Comparison of ENCODE assay signal across 9 mouse cellular contexts in the genomic region with DNA sequence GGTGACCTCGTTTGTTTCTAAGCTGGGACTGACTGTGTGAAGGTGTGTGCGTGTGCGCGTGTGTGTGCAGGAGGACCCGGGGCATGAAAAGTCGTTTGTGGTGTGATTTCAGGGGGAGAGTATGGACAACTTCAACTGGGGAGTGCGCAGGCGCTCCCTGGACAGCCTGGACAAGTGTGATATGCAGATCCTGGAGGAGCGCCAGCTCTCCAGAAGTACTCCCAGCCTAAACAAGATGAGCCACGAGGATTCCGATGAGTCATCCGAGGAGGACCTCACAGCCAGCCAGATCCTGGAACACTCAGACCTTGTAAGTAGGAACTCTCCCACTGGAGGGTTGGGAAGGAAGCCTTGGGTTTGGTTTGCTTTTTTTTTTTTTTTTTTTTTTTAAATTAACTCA. TPM values are rescaled to one million over a fixed set of nuclear protein-coding genes. Genes with fewer than 3 reads are reported as not detected.
DNase-seq lines count a peak whose midpoint lies in the region; ATAC-seq and TF ChIP-seq lines count a peak whose summit lies in the region.
"Had no signal": no experiment of that assay in that cellular context is flagged by ENCODE, and none has a peak within 500 bp of the region (broad histone marks: within the 10 kb centered on the region; RNA-seq: fewer than 3 reads in every experiment).

No protein-coding gene starts in this region.

- no peak for TF ChIP-seq CTCF in heart, postnatal 0 days (IDR thresholded peaks at IDR 0.05; ENCODE audit: low read depth)
- no peak for TF ChIP-seq CTCF in lung, postnatal 0 days (IDR thresholded peaks at IDR 0.05)

- peak; percentile 97 for ATAC-seq in heart, postnatal 0 days (ENCODE audit: insufficient read depth, low read depth)
- ATAC-seq in lung, postnatal 0 days, result peak; percentile 96

- peaks cover 7% of the 10 kb centered on the region for H3K4me1 ChIP-seq in heart, postnatal 0 days (ENCODE audit: control insufficient read depth, insufficient read depth)
- H3K4me1 ChIP-seq in lung, postnatal 0 days (ENCODE audit: insufficient read depth, low read depth, low read length), result peaks cover 4% of the 10 kb centered on the region; the same call in 1 of the 2 replicates
- H3K4me1 ChIP-seq: midbrain, embryonic 12.5 days had no signal

- peak overlapping the region; percentile 76 for H3K27ac ChIP-seq in heart, postnatal 0 days (ENCODE audit: low read depth)
- H3K27ac ChIP-seq in lung, postnatal 0 days (ENCODE audit: low read length), result peak overlapping the region; percentile 76
- H3K27ac ChIP-seq: midbrain, embryonic 12.5 days had no signal

- WGBS in heart, postnatal 0 days, result 9% methylated on average over 12 of the region's 12 CpGs
- 24% methylated on average over 12 of the region's 12 CpGs for WGBS in lung, postnatal 0 days

- peak; percentile 73 for DNase-seq in 416B (ENCODE audit: low read depth)
- DNase-seq in adrenal gland, postnatal 10 days, result peak; percentile 87
- peak; percentile 94 for DNase-seq in fibroblast of lung, adult 2 months (ENCODE audit: low read depth)
- DNase-seq in heart, postnatal 0 days (ENCODE audit: low spot score), result peak; percentile 98
- peak; percentile 26 to 36 for DNase-seq in layer of hippocampus, postnatal 14 days (ENCODE audit: low spot score in 2 of 2)
- DNase-seq in lung, postnatal 0 days (ENCODE audit: low spot score), result peak; percentile 99
- DNase-seq in telencephalon, adult 2 months (ENCODE audit: low read depth, low spot score), result peak; percentile 89
- DNase-seq in thymus, postnatal 25 days, result no peak

- TF ChIP-seq EP300 in heart, postnatal 0 days (IDR thresholded peaks at IDR 0.05; ENCODE audit: low read depth), result no peak; the same call in 1 of the 2 replicates
- TF ChIP-seq EP300 in lung, postnatal 0 days (IDR thresholded peaks at IDR 0.05), result peak; percentile 95

- H3K9ac ChIP-seq in heart, postnatal 0 days (replicated peaks; ENCODE audit: low read depth, low read length), result no peak overlapping the region
- no peak overlapping the region for H3K9ac ChIP-seq in lung, postnatal 0 days (replicated peaks; ENCODE audit: low read depth)
- H3K9ac ChIP-seq: midbrain, embryonic 12.5 days had no signal

- no peaks in the 10 kb centered on the region for H3K27me3 ChIP-seq in heart, postnatal 0 days (ENCODE audit: control insufficient read depth, insufficient read depth, low read length)
- no peaks in the 10 kb centered on the region for H3K27me3 ChIP-seq in lung, postnatal 0 days (replicated peaks; ENCODE audit: insufficient read depth, low read length)
- H3K27me3 ChIP-seq: midbrain, embryonic 12.5 days had no signal

- H3K4me3 ChIP-seq in heart, postnatal 0 days (ENCODE audit: low read depth, low read length), result no peak overlapping the region; the same call in 1 of the 2 replicates
- H3K4me3 ChIP-seq in lung, postnatal 0 days (ENCODE audit: low read depth, low read length), result no peak overlapping the region
- H3K4me3 ChIP-seq: midbrain, embryonic 12.5 days had no signal

- H3K9me3 ChIP-seq in heart, postnatal 0 days (replicated peaks; ENCODE audit: control insufficient read depth, low read length), result no peaks in the 10 kb centered on the region
- no peaks in the 10 kb centered on the region for H3K9me3 ChIP-seq in lung, postnatal 0 days (ENCODE audit: low read length)
- H3K9me3 ChIP-seq: midbrain, embryonic 12.5 days had no signal

- peaks cover 37% of the 10 kb centered on the region for H3K36me3 ChIP-seq in heart, postnatal 0 days (replicated peaks; ENCODE audit: control insufficient read depth, insufficient read depth, low read length)
- no peaks in the 10 kb centered on the region for H3K36me3 ChIP-seq in lung, postnatal 0 days (ENCODE audit: insufficient read depth, low read length)

- peak overlapping the region; percentile 27 for H3K4me2 ChIP-seq in heart, postnatal 0 days (ENCODE audit: low read depth, low read length)
- peak overlapping the region; percentile 32; the same call in 1 of the 2 replicates for H3K4me2 ChIP-seq in lung, postnatal 0 days (replicated peaks; ENCODE audit: low read depth, low read length)
- H3K4me2 ChIP-seq: midbrain, embryonic 12.5 days had no signal

RNA-seq across cellular contexts. Expression of a gene that starts 51.8 kb away (rescaled TPM):
- not detected for total RNA-seq in adrenal gland, postnatal 10 days (2021)
- not detected in 2 replicates for total RNA-seq in heart, postnatal 0 days (2014; rRNA removed; ENCODE audit: low replicate concordance)
- polyA plus RNA-seq in heart, postnatal 0 days (2015; fragmentation: Nextera tagmentation; extraction: Ambion mirVana), result not detected in 2 replicates
- not detected for total RNA-seq in layer of hippocampus, postnatal 14 days (2021)
- not detected in 2 replicates for polyA plus RNA-seq in lung, postnatal 0 days (2015; fragmentation: Nextera tagmentation; extraction: Ambion mirVana)
- polyA plus RNA-seq: midbrain, embryonic 12.5 days had no signal

RNA-seq across cellular contexts. Expression of a gene that starts 56.3 kb away (rescaled TPM):
- 10 to 100 TPM; 12.9 to 15.1 TPM for total RNA-seq in adrenal gland, postnatal 10 days (2021)
- total RNA-seq in heart, postnatal 0 days (2014; rRNA removed; ENCODE audit: low replicate concordance), result 15.8 and 22.4 TPM in 2 replicates
- polyA plus RNA-seq in heart, postnatal 0 days (2015; fragmentation: Nextera tagmentation; extraction: Ambion mirVana), result 8.7 and 9.9 TPM in 2 replicates
- total RNA-seq in layer of hippocampus, postnatal 14 days (2021), result 1 to 10 TPM; 6.1 to 7.2 TPM
- 5.3 and 6.5 TPM in 2 replicates for polyA plus RNA-seq in lung, postnatal 0 days (2015; fragmentation: Nextera tagmentation; extraction: Ambion mirVana)
